Mouse (Mus musculus): Measurements from ENCODE around the gene Dclk2.
A peak's percentile ranks its signal among the peaks of the same experiment; 100 is the strongest.

Dclk2 gene

DNA sequence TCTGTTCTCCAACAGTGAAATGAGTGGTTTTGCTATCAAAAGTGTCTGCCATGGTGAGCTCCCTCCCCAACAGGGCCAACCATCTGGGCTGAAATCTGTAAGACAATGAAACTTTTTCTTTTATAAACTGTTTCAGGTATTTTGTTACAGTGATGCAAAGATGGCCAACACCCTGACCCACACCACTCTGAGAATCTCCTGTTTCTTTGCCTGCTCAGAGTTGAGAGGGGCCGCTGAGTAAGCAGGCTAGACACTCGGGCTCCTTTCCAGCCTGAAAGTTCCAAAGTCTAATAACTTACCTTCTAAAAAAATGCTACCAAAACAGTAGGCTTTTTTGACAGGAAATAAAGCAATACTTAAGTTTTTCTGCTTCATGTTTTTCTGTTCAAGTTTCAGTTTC lies 78.2 kb downstream of the Dclk2 start:
- no peak for DNase-seq (ENCODE audit: low spot score)

DNA sequence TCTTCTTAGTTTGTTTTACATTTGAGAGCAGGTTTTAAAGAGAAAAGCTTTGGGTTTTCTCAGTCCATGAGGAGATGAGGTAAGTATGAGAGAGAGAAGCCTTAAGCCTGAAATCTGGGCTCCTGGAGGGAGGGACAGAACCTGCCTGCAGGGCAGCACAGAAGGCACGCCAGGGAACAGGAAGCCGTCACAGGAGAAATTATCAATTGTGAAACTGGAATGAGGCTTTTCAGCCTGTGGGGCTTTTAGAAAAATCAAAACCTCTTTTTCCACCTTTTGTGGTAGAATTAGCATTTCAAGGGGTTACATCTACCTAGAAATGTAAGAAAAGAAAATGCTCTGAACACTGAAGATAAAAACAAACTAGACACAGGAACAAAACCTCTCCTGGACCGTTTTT lies 81.0 kb downstream of the Dclk2 start:
- DNase-seq (ENCODE audit: low spot score), result no peak

DNA sequence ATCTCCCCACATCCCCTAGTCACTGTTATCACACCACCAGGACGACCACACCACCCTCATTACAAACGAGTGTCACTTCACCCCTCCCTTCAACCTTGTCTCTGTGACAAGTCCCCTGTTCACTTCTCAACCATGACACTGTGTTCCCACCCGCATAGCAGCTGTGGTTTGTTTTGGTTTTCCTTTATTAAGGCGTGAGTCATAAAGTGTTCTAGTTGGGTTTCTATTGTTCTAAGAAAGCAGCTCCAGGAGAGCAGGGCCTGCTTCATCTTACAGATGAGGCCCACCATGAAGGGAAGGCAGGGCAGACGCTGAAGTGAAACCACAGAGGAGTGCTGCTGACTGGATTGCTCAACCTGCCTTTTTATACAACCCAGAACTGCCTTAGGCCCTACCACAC lies 83.3 kb downstream of the Dclk2 start:
- DNase-seq (ENCODE audit: low spot score), result no peak

DNA sequence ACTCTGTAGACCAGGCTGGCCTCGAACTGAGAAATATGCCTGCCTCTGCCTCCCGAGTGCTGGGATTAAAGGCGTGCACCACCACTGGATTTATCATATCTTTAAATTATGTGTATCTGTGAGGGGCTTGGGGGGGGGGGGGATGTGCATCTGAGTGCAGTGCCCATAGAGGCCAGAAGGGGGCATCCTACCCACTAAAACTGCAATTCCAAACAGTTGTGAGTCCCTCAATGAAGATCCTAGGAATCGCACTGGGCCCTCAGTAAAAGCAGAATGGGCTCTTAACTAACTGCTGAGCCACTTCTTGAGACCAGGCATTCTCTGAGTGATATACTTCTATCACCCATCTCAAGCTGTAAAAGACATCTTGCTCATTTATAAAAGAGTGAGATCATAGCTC lies 85.5 kb downstream of the Dclk2 start:
- DNase-seq (ENCODE audit: low spot score), result no peak

DNA sequence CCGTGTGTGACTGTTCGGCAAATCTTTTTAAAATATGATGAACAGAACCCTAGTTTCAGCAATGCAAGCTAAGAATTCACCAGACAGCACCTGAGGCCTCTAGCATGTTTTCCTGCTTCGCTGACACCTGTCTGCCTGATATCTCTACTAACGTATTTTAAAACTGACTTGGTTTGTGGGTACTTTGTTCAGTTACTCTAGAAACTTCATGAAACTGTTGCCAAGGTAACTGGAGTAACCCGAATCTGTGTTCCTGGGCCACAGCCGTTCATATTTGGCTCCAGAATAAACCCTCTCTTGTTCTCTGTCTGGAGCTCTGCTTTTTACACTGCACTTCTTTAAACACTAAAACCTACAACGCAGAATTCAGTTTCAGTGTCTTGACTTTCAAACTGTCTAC lies 86.3 kb downstream of the Dclk2 start:
- DNase-seq (ENCODE audit: low spot score), result no peak

DNA sequence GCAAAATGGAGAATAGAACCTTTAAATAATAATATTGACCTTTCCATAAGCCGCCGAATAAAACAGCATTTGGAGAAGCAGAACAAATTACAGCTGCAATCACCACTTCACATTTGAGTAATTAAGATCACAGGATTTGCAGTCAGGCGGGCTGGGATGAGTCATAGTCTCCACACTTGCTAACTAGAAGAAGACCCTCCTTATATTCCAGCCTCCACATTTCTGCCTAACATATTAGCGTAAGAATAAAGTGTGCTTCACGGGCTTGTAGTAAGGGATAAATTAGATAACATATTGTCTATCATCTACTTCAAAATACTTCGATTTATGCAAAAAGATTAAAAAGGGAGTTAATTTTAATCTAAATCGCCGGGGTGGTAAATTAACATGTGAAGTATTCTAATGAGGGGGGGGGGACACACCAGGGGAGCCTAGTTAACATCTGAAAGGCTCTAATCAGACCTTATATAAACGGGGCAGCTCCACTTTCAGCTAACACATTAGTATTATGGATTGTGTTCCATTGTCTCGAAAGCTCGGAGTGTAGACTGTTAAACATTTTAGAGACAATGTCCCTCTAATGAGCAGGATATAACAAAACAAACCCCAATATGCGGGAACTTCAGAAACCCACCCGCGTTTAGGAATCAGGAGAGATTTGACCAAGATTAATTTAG lies 87.9 kb downstream of the Dclk2 start:
- DNase-seq (ENCODE audit: low spot score), result peak; percentile 53

DNA sequence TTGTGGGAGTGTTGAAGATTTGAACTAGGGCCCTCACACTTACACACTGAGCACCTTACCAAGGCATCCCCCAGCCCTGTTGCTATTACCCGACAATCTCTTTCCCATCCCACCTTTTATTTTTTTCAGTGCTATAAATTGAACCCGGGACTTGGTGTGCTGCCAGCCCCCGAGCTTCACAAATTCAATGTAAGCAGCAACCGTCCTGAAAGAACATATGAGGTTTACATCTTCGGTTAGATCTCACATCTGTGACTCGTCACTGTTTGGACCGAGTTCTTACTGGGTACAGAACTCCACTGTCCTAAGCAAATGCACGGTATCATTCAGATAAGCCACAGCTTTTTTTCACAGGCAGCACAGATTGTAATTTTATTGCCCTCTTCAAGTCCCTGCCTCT lies 88.5 kb downstream of the Dclk2 start:
- no peak for DNase-seq (ENCODE audit: low spot score)

DNA sequence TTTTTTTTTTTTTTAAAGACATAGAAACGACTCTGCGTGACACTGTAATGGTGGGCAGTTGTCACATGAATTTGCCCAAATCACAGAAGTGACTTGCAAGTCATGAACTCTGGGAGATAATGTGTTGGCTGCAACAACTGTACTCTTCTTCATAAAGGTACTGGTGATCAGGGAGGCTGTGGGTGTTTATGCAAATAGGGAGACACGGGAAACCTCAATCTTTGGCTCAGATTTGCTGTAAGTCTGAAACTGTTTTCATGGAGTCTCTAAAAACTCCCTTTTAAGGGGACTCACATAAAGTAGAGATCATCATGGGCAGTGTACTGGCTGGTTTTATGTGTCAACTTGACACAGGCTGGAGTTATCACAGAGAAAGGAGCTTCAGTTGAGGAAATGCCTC lies 93.1 kb downstream of the Dclk2 start:
- no peak for DNase-seq (ENCODE audit: low spot score)

DNA sequence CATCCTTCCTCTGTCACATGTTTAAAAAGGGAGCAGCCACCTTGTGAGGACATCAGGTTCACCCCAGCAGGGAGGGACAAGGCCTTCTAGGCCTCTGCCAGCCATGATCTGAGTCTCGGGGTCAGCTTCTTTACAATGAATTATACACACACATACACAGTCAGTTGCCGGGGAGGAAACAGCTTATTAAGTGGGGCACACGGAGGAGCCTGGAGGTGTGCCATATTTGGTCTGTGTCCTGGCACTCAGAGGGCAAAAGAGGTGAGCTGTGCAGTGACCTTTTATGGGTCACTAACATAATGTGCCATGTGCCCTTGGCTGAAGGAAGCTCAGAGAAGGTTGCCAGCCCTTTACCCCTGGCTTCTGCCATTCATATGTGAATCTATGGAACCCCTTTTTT lies 99.3 kb downstream of the Dclk2 start:
- no peak for DNase-seq (ENCODE audit: low spot score)

DNA sequence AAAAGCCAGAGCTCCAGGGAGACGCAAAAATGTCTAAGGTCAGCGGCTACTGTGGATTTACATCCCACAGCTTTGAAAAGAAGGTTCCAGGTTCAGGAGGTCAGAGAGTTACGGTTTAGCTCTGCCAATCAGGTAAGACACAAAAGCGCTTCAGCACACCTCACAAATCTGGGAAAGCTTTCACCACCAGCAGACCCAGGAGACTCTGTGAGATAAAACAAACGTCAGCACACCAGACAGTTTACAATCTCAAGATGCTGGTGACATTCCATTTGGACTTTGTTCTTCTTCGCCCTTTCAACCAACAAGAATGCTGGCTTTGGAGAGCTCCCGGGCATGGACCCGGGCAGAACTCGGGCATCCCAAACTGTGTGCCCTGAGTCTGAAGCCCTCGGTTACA lies 100.3 kb downstream of the Dclk2 start:
- no peak for DNase-seq (ENCODE audit: low spot score)

DNA sequence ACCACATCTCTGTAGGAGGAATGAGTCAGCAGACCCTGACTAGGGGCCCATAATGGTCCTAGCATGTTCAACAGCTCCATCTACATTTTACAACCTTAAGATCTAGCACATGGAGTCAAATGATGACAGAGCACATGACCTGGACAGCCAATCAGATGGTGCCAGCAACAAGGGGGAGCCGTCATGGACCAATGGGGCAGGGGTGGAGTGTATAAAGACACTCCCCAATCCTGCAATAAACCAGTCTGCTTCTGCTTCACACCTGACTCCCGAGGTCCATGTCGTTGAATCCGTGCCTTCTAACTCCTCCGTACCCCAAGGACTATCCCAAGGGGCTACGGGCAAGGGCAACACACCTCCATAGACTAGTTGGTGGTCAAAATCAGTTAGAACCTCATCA lies 101.3 kb downstream of the Dclk2 start:
- DNase-seq (ENCODE audit: low spot score), result no peak

DNA sequence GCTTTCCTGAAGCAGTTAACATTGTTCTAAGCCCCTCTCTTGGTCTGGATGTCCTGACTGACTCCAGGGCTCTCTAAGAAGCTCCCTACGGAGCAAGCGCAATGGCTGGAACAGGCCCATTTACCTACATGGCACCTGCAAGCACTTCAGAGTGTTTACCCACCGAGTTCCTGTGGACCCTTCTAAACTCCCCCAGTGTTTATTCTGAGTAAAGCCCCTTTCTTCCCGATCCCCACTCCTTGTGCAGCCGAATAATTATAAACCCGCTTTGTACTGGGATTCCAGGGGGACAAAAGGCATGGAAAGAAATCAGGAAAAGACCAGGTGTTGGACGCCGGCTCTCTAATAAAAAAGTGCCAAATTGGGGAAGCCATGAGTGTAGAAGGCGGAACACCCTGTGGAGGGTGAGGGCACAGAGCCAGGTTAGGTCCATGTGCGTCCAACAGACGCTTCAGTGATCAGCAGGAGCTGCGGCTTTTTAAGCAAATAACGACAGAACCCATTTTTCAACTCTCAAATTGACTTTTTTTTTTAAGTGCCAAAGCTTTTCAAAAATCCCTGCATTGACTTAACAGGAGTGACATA lies 102.6 kb downstream of the Dclk2 start:
- DNase-seq (ENCODE audit: low spot score), result no peak

DNA sequence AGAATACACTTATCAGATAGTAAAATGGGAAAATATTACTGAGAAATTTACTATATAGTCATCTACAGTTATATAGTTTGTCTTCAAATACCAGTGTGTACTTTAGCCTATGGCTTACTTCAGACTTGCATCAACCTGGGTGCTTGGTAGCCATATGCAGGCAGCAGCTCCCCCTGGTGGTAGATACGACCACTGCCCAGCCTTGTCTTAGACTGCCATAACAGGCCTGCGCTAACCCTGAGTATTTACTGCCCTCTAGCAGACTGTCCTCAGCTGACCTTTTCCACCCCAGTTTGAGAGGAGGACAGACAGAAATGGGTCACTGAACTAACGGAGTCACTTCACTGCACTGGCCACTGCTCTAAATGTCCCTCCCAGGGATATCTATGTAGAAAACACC lies 108.0 kb downstream of the Dclk2 start:
- DNase-seq (ENCODE audit: low spot score), result peak; percentile 89

DNA sequence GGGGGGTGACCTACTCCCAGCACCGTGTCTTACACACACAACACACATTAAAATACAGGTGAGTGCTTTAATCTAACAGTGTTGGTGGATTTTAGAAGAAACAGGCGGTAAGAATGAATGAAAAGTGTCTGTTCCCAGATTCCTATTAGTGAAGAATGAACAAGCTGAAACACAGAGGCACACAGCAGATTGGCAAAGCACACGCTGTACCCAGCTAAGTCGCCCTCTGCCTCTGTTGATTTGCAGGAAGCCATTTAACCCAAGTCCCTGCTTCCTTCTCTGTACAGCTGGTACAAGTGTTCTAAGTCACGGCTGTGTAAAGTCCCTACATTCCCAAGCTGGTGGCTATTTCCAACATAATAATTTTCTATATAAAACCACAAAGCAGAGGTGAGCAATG lies 109.7 kb downstream of the Dclk2 start:
- DNase-seq (ENCODE audit: low spot score), result no peak

DNA sequence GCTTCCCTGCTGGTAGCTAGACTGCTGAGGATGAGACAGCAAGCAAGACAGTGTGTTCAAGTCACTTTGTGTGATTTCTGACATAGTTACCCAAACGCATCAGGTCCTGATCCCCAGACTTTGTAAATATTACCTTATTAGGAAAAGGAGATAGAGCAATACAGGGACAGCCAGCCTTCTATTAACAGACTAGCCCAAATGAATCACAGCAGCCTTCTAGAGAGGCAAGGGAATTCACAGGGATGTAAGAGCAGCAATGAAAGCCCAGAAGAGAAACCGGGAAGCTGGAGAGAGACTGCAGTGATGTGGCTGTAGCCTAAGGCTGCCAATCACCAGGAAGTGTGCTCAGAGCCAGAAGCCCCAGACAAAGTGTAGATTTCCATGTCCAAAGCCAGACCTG lies 111.0 kb downstream of the Dclk2 start:
- no peak for DNase-seq (ENCODE audit: low spot score)

DNA sequence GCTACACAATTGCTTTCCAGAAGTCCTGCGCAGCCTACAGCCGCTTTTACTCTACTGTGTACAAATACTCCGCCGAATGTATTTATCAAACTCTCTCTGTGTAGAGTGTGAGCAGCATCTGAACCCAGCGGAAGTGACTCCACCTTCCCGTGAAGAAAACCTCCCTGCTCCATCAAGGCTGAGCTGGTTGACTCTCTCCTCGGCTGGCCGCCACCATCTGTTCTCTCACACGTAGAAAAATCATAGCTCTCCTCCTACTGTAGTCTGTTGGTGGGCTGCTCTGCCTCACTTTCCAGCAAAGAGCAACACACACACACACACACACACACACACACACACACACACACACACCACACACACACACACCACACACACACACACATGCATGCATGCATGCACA lies 111.5 kb downstream of the Dclk2 start:
- no peak for DNase-seq (ENCODE audit: low spot score)

DNA sequence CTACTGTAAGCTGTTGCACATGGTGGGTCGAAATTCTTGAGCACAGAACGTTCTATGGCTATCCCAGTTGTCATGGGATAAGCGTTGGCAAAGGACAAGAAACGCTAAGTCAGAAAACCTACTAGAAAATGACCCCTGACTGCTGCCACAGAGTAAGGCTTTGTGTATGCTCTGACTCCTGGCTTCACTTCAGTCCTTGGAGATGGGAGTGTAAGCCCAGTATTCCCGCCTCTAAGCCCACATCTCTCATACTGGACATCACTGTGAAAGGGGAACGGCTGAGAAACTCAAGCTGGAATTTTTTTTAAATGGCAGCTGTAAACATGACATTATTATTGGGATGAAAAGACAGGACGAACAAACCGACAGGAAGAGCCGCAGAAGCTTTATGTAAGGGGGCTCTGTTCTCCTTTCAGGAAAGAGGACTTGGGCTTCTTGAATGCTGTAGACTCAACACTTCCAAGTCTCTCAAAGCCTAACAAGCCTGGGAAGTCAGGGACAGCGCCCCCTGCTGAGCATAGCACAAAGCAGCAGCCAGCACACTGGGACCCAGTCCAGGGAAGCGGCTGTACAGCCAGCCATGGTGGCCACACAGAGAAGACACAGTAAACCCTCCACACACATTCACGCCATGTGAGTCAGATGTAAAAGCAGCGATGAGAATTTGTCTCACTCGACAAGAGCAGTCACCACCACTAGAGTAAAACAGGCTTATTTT lies 112.7 kb downstream of the Dclk2 start:
- DNase-seq (ENCODE audit: low spot score), result no peak

DNA sequence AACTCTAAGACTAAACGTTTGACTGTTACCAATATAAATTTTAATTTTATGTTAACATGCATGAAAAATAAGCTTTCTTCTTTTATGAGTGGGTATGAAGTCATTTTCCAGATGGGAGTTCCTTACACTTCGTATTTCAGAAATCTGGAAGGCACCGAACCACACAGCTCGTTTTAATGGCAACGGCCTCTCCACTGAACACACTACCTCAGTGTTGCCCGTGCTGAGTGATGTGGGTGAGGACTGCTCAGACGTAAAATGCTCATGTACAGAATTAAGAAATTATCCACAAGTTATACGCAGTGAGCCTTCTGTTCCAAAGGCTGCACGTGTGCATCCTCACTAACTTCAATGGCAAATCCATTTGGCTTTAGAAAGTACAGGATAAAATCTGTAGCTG lies 113.8 kb downstream of the Dclk2 start:
- no peak for DNase-seq (ENCODE audit: low spot score)

DNA sequence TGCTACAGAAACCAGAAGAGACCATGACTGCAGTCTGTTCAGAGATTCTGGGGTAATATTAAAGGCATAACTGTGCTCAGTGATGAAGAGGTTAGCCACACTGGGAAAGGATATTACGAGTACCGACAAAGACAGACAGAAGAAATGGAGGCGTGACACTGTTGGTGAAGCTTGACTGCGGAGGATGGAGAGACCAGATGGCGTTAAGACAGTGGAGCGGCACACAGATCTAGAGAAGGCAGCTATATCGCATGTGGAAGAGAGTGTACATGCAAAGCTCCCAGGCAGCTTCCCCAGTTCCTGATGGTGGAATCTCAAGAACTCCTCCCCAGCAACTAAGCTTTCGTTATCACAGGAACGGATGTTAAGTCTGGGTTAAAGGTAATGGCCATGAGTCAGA lies 116.4 kb downstream of the Dclk2 start:
- DNase-seq (ENCODE audit: low spot score), result no peak

DNA sequence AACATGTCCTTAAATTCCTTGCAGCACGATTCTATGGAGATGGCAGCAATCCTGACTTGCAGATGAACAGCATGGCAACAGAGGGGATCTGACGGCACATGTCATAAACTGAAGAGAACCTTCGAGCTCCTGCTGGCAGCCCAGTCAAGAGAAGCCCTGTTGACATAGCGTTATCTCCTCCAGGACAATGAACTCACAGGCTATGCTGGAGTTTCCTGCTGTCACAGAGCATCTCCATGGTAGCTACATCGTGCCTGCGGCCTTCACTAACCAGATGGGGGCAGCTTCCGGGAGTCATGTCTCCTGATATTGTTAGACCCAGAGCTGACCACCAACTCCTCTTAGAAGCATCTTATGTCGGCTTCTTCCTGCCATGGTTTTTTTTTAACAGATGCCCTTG lies 117.8 kb downstream of the Dclk2 start:
- no peak for DNase-seq (ENCODE audit: low spot score)

DNA sequence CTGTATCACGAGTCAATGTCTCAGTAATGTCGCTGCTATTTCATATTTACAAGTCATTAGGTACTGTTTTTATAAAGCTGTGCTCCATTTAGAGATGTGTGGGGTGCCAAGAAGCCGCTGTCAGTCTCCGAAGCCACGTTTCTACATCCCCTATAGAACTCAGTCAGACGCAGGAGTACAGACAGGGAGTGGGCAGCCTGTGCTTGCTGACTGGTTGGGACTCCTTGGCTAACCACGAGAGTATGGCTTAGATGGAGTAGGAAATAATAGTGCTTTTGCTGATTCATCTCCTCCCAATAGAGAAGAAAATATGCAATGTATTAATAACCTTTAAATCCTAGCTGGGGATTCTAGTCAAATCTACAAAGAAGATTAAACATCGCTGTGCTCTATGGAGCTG lies 119.8 kb downstream of the Dclk2 start:
- no peak for DNase-seq (ENCODE audit: low spot score)

DNA sequence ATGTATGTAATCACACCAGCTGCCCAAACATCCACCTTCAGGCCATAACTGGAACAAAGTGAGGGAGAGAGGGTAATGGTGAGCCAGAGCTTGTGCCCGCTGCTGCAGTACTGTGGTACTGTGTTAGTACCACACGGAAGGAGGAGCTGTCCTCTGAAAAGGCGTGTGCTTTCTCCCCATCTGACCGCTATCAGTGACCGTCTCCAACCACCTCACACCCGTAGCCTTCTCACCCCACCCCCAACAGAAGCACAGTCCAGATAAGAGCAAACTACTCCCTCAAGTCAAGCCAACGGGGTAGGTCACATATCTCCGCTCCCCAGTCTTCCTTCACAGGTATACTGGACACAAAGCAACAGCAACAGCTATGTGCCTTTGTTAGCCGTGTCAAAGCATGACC lies 121.6 kb downstream of the Dclk2 start:
- no peak for DNase-seq (ENCODE audit: low spot score)

DNA sequence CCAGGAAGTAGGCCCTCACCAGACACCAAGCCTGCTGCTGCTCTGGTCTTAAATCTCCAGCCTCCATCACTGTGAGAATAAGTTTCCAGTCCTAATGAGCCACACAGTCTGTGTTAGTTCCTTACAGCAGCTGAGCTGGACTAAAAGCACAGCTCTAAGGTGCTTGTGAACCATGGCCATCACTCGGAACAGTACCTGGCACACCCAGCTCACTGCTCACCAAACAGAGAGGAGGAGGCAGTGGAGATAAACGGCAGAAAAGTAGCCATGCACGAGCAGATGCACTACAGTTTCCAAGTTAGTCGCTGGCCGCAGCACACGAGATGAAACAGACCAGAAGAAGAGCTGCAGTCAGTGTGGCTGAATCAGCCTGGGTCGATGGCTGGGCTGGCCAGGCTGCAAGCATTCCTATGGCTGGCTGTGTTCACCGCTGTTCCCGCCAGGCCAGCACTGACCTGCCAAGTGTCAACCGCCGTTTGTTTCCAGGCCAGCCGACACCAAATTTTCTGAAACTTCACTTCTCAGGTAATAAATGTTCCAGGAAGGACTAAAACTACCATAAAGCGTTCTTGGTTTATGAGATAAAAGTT lies 122.7 kb downstream of the Dclk2 start:
- DNase-seq (ENCODE audit: low spot score), result no peak
